Mouse (Mus musculus) layer of hippocampus, postnatal 25 days (tissue): ENCODE data around the gene Ltb4r1. TPM values are rescaled to one million over a fixed set of nuclear protein-coding genes. Genes with fewer than 3 reads are reported as not detected.

Experiments
- DNase-seq, 2 experiments: peaks; one replicate each; pipeline ENCODE4 v3.0.0; 2022; ENCODE audit warnings: mixed read lengths in 2 of 2, low spot score in 1 of 2; ENCODE audit errors: extremely low spot score in 1 of 2
- total RNA-seq, 2 experiments: library from RNA; stranded (reverse); gene quantifications; 2 replicates each; pipeline ENCODE4 v1.2.3; 2021

The Ltb4r1 gene
- total RNA-seq, 2 experiments from 2014 or later = 0.32 TPM; not detected in 1

GRCm38 (mm10) chr14:55745180-55745860, 20.4 kb upstream of the Ltb4r1 start, which contains the start of the genes Dhrs1 and Nop9:
Gene Dhrs1 (minus strand): TSS chr14:55745690.
Gene Nop9 (plus strand): TSS chr14:55745693.
- peak; percentile 77 to 85 for DNase-seq

- no peak for DNase-seq
Observed at GRCm38 (mm10) chr14:55745861-55746237, 19.9 kb upstream of the Ltb4r1 start.

GRCm38 (mm10) chr14:55747051-55747847, 18.5 kb upstream of the Ltb4r1 start:
- no peak for DNase-seq

- no peak for DNase-seq
Observed at GRCm38 (mm10) chr14:55757566-55757965, 8.2 kb upstream of the Ltb4r1 start.

GRCm38 (mm10) chr14:55758363-55758784, 7.4 kb upstream of the Ltb4r1 start, which contains the start of gene Cideb:
Gene Cideb (minus strand): TSS chr14:55758458.
- peak in 1 of 2 experiments; percentile 29 for DNase-seq

- DNase-seq = peak; percentile 73 to 94
Observed at GRCm38 (mm10) chr14:55760156-55760555, 5.6 kb upstream of the Ltb4r1 start.

- no peak for DNase-seq
Observed at GRCm38 (mm10) chr14:55761163-55761562, 4.6 kb upstream of the Ltb4r1 start, which contains the start of gene Ltb4r2. Gene Ltb4r2 (plus strand): TSS chr14:55761428.

GRCm38 (mm10) chr14:55762001-55762821, 3.6 kb upstream of the Ltb4r1 start:
- peak; percentile 23 to 34 for DNase-seq

GRCm38 (mm10) chr14:55763166-55763565, 2.6 kb upstream of the Ltb4r1 start:
- no peak for DNase-seq

GRCm38 (mm10) chr14:55767519-55768414, 2.0 kb downstream of the Ltb4r1 start:
- DNase-seq = peak in 1 of 2 experiments; percentile 33

GRCm38 (mm10) chr14:55768555-55768954, 2.8 kb downstream of the Ltb4r1 start:
- no peak for DNase-seq

GRCm38 (mm10) chr14:55769087-55769703, 3.4 kb downstream of the Ltb4r1 start:
- no peak for DNase-seq

- DNase-seq = no peak
Observed at GRCm38 (mm10) chr14:55776711-55777110, 10.9 kb downstream of the Ltb4r1 start.

GRCm38 (mm10) chr14:55777176-55777575, 11.4 kb downstream of the Ltb4r1 start:
- no peak for DNase-seq

GRCm38 (mm10) chr14:55777806-55778205, 12.0 kb downstream of the Ltb4r1 start:
- no peak for DNase-seq

- no peak for DNase-seq
Observed at GRCm38 (mm10) chr14:55778686-55779085, 12.9 kb downstream of the Ltb4r1 start.

GRCm38 (mm10) chr14:55779656-55780055, 13.9 kb downstream of the Ltb4r1 start:
- DNase-seq = no peak

GRCm38 (mm10) chr14:55780736-55781135, 15.0 kb downstream of the Ltb4r1 start:
- peak in 1 of 2 experiments; percentile 3 for DNase-seq

GRCm38 (mm10) chr14:55781310-55781709, 15.5 kb downstream of the Ltb4r1 start:
- peak; percentile 21 to 47 for DNase-seq
